Mouse (Mus musculus): ENCODE measurements around the gene Metap1. TPM values are rescaled to one million over a fixed set of nuclear protein-coding genes. Genes with fewer than 3 reads are reported as not detected.
A peak's percentile ranks its signal among the peaks of the same experiment; 100 is the strongest.
"Not testable (repeated sequence)": the region's sequence is repeated elsewhere in the genome, so short reads cannot be mapped to it uniquely, and the experiment has no call there.

Metap1 gene
- polyA plus RNA-seq, 1 experiment from 2014 or later = 48.0 TPM

GRCm38 (mm10) chr3:138488584-138489326 lies 560 bp downstream of the Metap1 start:
- Histone ChIP-seq H3K4me3 (replicated peaks; ENCODE audit: low read length) (peak overlapping the region; percentile 55), H3K9me3 (ENCODE audit: control insufficient read depth, low read length) (no peaks in the 10 kb centered on the region), H3K4me2 (ENCODE audit: low read length) (peak overlapping the region; percentile 84), H3K27ac (ENCODE audit: low read length) (peak overlapping the region; percentile 60), H3K9ac (replicated peaks; ENCODE audit: low read depth, low read length) (peak overlapping the region; percentile 79), H3K27me3 (replicated peaks; ENCODE audit: control insufficient read depth, insufficient read depth, low read length) (no peaks in the 10 kb centered on the region), H3K4me1 (replicated peaks; ENCODE audit: control insufficient read depth, insufficient read depth, low read length) (peaks cover 11% of the 10 kb centered on the region), H3K36me3 (ENCODE audit: control insufficient read depth, insufficient read depth) (peaks cover 3% of the 10 kb centered on the region; the same call in 1 of the 2 replicates)
- WGBS = under 1% methylated on average over 61 of the region's 61 CpGs
- peak; percentile 31; the same call in 1 of the 2 replicates for ATAC-seq

GRCm38 (mm10) chr3:138483240-138483639 lies 6.1 kb downstream of the Metap1 start:
- Histone ChIP-seq H3K4me1 (replicated peaks; ENCODE audit: control insufficient read depth, insufficient read depth, low read length) (peaks cover 11% of the 10 kb centered on the region), H3K4me3 (replicated peaks; ENCODE audit: low read length) (no peak overlapping the region), H3K4me2 (ENCODE audit: low read length) (no peak overlapping the region), H3K27ac (ENCODE audit: low read length) (no peak overlapping the region), H3K9me3 (ENCODE audit: control insufficient read depth, low read length) (no peaks in the 10 kb centered on the region), H3K27me3 (replicated peaks; ENCODE audit: control insufficient read depth, insufficient read depth, low read length) (no peaks in the 10 kb centered on the region), H3K9ac (replicated peaks; ENCODE audit: low read depth, low read length) (no peak overlapping the region), H3K36me3 (ENCODE audit: control insufficient read depth, insufficient read depth) (peaks cover 15% of the 10 kb centered on the region)
- WGBS = 94% methylated on average over 2 of the region's 2 CpGs
- no peak for ATAC-seq

DNA sequence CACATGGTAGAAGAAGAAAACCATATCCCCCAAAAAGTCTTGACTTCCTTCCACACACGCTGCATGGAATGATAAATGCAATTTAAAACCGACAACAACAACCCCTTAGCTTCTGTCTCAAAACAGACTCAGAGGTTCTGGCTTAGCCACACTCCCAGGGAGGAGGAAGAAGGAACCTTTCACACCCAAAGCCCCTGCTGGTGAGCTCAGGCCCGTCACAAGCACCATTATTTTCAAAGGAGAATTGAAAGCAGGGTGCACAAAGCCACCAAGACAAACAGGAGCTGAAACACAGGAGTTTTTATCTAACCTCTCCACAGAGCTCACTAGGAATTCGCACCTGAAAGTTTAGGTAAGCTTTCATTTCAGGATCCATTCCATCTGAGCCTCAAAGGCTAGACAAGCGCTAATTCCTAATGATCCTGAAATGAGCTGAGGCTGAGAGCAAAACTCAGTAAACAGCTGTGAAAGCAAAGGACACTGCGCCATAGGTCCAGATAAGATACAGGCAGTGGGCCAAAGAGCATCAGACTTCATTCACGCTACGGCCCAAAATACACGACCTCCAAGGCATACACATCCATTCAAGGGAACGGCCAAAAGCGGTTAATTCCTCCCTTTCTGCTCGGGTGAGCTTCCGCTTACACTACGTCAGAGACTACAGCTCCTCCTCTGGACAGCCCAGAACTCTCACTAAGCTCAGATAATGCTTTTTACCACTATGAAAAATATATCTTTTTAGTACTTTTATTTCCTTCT lies 7.6 kb downstream of the Metap1 start:
- Histone ChIP-seq H3K9me3 (ENCODE audit: control insufficient read depth, low read length) (no peaks in the 10 kb centered on the region), H3K27ac (ENCODE audit: low read length) (no peak overlapping the region), H3K27me3 (replicated peaks; ENCODE audit: control insufficient read depth, insufficient read depth, low read length) (no peaks in the 10 kb centered on the region), H3K36me3 (ENCODE audit: control insufficient read depth, insufficient read depth) (peaks cover 15% of the 10 kb centered on the region), H3K4me3 (replicated peaks; ENCODE audit: low read length) (no peak overlapping the region), H3K9ac (replicated peaks; ENCODE audit: low read depth, low read length) (no peak overlapping the region), H3K4me2 (ENCODE audit: low read length) (no peak overlapping the region), H3K4me1 (replicated peaks; ENCODE audit: control insufficient read depth, insufficient read depth, low read length) (peaks cover 4% of the 10 kb centered on the region; the same call in 1 of the 2 replicates)
- WGBS = 50% methylated on average over 14 of the region's 14 CpGs
- no peak for ATAC-seq

DNA sequence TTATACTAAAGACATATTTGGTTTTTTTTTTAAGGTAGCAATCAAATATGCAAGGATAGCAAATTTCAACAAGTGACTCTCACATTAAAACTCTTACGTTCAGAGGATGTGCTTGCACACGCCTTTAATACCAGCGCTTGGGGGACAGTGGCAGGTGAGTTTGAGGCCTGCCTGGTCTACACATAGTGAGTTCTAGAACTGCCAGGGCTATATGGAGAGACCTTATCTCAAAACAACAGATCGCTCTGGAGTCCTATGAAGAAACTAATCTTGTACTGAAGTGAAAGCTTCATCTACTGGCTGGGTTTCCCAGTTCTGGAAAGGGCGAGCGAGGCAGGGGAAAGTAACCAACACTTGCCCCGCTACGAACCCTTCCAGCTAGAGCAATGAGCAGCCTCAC lies 9.8 kb downstream of the Metap1 start:
- H3K4me3 ChIP-seq (replicated peaks; ENCODE audit: low read length) = no peak overlapping the region
- no peak overlapping the region for H3K27ac ChIP-seq (ENCODE audit: low read length)
- ATAC-seq = no peak
- no peak overlapping the region for H3K9ac ChIP-seq (replicated peaks; ENCODE audit: low read depth, low read length)
- 96% methylated on average over 8 of the region's 8 CpGs for WGBS
- H3K9me3 ChIP-seq (ENCODE audit: control insufficient read depth, low read length) = no peaks in the 10 kb centered on the region
- H3K4me1 ChIP-seq (replicated peaks; ENCODE audit: control insufficient read depth, insufficient read depth, low read length) = peaks cover 4% of the 10 kb centered on the region; the same call in 1 of the 2 replicates
- H3K27me3 ChIP-seq (replicated peaks; ENCODE audit: control insufficient read depth, insufficient read depth, low read length) = no peaks in the 10 kb centered on the region
- peaks cover 13% of the 10 kb centered on the region for H3K36me3 ChIP-seq (ENCODE audit: control insufficient read depth, insufficient read depth)
- H3K4me2 ChIP-seq (ENCODE audit: low read length) = no peak overlapping the region

DNA sequence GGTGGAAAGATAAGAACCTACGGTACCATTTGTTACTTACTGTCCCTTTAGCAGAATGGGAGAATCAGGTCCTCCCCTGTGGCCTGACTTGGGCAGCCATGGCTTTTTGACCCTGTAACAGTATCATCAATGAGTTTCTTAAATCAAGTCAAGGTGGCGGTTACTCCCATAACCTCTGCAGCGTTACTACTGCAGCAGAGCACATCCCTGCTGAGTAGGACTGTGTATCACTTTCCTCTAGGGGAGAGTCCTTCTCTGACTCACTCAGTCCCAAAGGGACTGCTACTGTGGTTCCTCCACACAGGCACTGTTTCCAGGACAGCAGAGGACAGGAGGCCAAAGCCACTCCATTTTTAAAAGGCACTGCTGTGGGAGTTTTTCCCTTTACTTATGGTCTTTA lies 18.2 kb downstream of the Metap1 start:
- ATAC-seq = no peak
- H3K9ac ChIP-seq (replicated peaks; ENCODE audit: low read depth, low read length) = no peak overlapping the region
- H3K36me3 ChIP-seq (ENCODE audit: control insufficient read depth, insufficient read depth) = peaks cover 12% of the 10 kb centered on the region
- no peak overlapping the region for H3K27ac ChIP-seq (ENCODE audit: low read length)
- no peak overlapping the region for H3K4me3 ChIP-seq (replicated peaks; ENCODE audit: low read length)
- no peaks in the 10 kb centered on the region for H3K9me3 ChIP-seq (ENCODE audit: control insufficient read depth, low read length)
- H3K4me2 ChIP-seq (ENCODE audit: low read length) = no peak overlapping the region
- H3K27me3 ChIP-seq (replicated peaks; ENCODE audit: control insufficient read depth, insufficient read depth, low read length) = no peaks in the 10 kb centered on the region
- no peaks in the 10 kb centered on the region for H3K4me1 ChIP-seq (replicated peaks; ENCODE audit: control insufficient read depth, insufficient read depth, low read length)
- WGBS = 94% methylated on average over 3 of the region's 3 CpGs

- WGBS = 100% methylated on average over 1 of the region's 1 CpGs
- not testable (repeated sequence) for H3K27ac ChIP-seq (ENCODE audit: low read length); H3K27me3 ChIP-seq (replicated peaks; ENCODE audit: control insufficient read depth, insufficient read depth, low read length); H3K4me1 ChIP-seq (replicated peaks; ENCODE audit: control insufficient read depth, insufficient read depth, low read length); H3K4me2 ChIP-seq (ENCODE audit: low read length); H3K9me3 ChIP-seq (ENCODE audit: control insufficient read depth, low read length); ATAC-seq; H3K4me3 ChIP-seq (replicated peaks; ENCODE audit: low read length); H3K9ac ChIP-seq (replicated peaks; ENCODE audit: low read depth, low read length)
- H3K36me3 ChIP-seq (ENCODE audit: control insufficient read depth, insufficient read depth) = peaks cover 21% of the 10 kb centered on the region
Observed at GRCm38 (mm10) chr3:138466656-138467055, 22.7 kb downstream of the Metap1 start.

DNA sequence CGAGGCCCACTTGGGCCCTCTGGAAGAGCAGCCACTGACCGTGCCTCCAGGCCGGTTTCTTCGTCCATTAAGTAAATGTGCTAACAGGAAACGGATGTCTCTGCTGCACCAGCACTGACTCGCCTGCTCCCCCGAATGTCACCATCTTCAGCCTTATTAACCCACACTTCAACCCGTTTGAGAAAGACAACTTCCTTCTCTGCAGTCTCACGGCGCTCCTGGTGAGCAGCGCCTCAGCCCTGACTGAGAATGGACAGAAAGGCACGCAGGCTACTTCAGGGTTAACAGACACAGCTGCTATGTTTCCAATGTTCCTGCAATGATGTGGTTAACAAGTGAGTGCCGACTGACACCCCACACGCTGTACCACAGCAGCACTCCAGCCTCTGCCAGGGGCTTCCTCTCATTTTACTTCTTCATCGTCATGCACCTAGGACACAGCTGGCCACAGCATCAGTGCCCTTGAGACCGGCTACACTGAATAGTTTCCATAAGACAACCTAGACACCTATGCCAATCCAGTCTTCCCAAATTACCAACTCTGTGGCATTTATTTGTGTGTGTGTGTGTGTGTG lies 24.7 kb downstream of the Metap1 start:
- H3K27ac ChIP-seq (ENCODE audit: low read length) = no peak overlapping the region
- no peak overlapping the region for H3K4me2 ChIP-seq (ENCODE audit: low read length)
- 83% methylated on average over 16 of the region's 16 CpGs for WGBS
- H3K9me3 ChIP-seq (ENCODE audit: control insufficient read depth, low read length) = no peaks in the 10 kb centered on the region
- no peaks in the 10 kb centered on the region for H3K4me1 ChIP-seq (replicated peaks; ENCODE audit: control insufficient read depth, insufficient read depth, low read length)
- peaks cover 23% of the 10 kb centered on the region for H3K36me3 ChIP-seq (ENCODE audit: control insufficient read depth, insufficient read depth)
- ATAC-seq = no peak
- no peaks in the 10 kb centered on the region for H3K27me3 ChIP-seq (replicated peaks; ENCODE audit: control insufficient read depth, insufficient read depth, low read length)
- no peak overlapping the region for H3K4me3 ChIP-seq (replicated peaks; ENCODE audit: low read length)
- no peak overlapping the region for H3K9ac ChIP-seq (replicated peaks; ENCODE audit: low read depth, low read length)

DNA sequence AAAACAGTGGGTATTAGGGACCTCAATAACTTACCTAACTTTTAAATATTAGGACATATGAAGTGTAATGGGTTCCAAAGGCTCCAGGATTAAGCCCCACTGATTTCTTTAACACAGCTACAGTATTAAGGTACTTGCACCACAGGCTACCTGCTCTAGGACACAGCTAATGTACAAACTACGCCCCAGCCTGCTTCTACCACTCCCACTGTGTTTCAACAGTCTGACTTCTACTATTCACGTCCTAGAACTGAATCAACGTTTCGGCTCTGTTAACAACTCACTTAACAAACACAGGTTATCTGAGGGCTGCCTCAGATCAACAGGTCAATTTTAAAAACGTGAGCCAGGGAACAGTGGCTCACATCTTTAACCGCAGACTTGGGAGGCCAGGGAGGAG lies 25.5 kb downstream of the Metap1 start:
- Histone ChIP-seq H3K36me3 (ENCODE audit: control insufficient read depth, insufficient read depth) (peaks cover 29% of the 10 kb centered on the region), H3K4me3 (replicated peaks; ENCODE audit: low read length) (no peak overlapping the region), H3K27ac (ENCODE audit: low read length) (no peak overlapping the region), H3K9me3 (ENCODE audit: control insufficient read depth, low read length) (no peaks in the 10 kb centered on the region), H3K9ac (replicated peaks; ENCODE audit: low read depth, low read length) (no peak overlapping the region), H3K4me2 (ENCODE audit: low read length) (no peak overlapping the region), H3K27me3 (replicated peaks; ENCODE audit: control insufficient read depth, insufficient read depth, low read length) (no peaks in the 10 kb centered on the region), H3K4me1 (replicated peaks; ENCODE audit: control insufficient read depth, insufficient read depth, low read length) (no peaks in the 10 kb centered on the region)
- no peak for ATAC-seq
- WGBS = 91% methylated on average over 6 of the region's 6 CpGs

- Histone ChIP-seq H3K9ac (replicated peaks; ENCODE audit: low read depth, low read length) (no peak overlapping the region), H3K27ac (ENCODE audit: low read length) (no peak overlapping the region), H3K4me3 (replicated peaks; ENCODE audit: low read length) (no peak overlapping the region), H3K36me3 (ENCODE audit: control insufficient read depth, insufficient read depth) (peaks cover 30% of the 10 kb centered on the region), H3K4me1 (replicated peaks; ENCODE audit: control insufficient read depth, insufficient read depth, low read length) (no peaks in the 10 kb centered on the region), H3K4me2 (ENCODE audit: low read length) (no peak overlapping the region), H3K27me3 (replicated peaks; ENCODE audit: control insufficient read depth, insufficient read depth, low read length) (no peaks in the 10 kb centered on the region), H3K9me3 (ENCODE audit: control insufficient read depth, low read length) (no peaks in the 10 kb centered on the region)
- WGBS = 86% methylated on average over 2 of the region's 2 CpGs
- peak; percentile 58; the same call in 1 of the 2 replicates for ATAC-seq
Observed at GRCm38 (mm10) chr3:138463137-138463536, 26.2 kb downstream of the Metap1 start.
